Mouse (Mus musculus): ENCODE results near the gene Lrrc37a.

GRCm38 (mm10) chr11:103403776-103404175 is 100.6 kb downstream of the Lrrc37a start:
- TF ChIP-seq CTCF (IDR thresholded peaks at IDR 0.05; ENCODE audit: borderline replicate concordance, insufficient read depth, low read length) (no peak), POLR2A (IDR thresholded peaks at IDR 0.05; ENCODE audit: low read depth, low read length) (no peak)
